Mouse (Mus musculus) layer of hippocampus, postnatal 25 days (tissue): ENCODE results near the gene Cfap61. TPM values are rescaled to one million over a fixed set of nuclear protein-coding genes. Genes with fewer than 3 reads are reported as not detected.
A peak's percentile ranks its signal among the peaks of the same experiment; 100 is the strongest.

ENCODE experiments used
- DNase-seq, 2 experiments: peaks; one replicate each; pipeline ENCODE4 v3.0.0; 2022; ENCODE audit warnings: mixed read lengths in 2 of 2, low spot score in 1 of 2; ENCODE audit errors: extremely low spot score in 1 of 2
- total RNA-seq, 2 experiments: library from RNA; stranded (reverse); gene quantifications; 2 replicates each; pipeline ENCODE4 v1.2.3; 2021

The Cfap61 gene
- total RNA-seq, 2 experiments from 2014 or later = 2.5 to 4.9 TPM

DNA sequence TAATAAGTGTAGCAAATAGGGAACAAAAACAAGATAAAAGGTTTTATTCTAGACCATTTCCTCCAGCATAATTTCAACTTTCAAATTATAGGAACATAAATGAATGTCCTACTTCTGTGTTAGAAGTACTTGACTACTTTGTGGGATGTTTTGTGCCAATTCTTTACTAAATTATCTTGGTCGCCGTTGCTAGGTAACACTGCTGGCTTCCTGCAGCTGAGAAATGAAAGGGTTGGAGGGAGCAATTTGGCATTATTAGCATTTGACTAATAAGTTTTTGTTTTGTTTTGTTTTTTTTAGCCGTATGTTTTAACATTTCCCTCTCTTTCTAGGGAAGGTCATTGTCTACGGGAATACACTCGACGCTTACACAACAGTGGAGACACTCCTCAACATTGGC is 194.0 kb downstream of the Cfap61 start:
- DNase-seq = no peak

DNA sequence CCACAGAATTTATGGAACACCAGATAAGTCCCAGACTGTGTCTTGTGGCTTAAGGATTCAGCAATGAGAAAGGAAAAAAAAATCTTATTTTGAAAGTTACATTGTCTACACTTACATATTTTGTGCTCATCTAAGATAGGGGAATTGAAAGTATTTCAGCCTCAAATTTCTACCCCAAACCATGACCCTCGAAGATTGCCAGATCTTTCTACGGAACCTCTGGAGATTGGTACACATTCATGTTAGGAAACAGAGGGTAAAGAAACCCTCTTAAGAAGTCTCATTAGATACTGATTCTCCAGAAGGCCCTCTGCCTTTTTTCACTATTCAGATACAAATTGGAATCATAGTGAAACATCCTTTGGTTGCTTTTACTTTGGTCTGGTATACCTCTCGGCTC is 195.9 kb downstream of the Cfap61 start:
- no peak for DNase-seq

DNA sequence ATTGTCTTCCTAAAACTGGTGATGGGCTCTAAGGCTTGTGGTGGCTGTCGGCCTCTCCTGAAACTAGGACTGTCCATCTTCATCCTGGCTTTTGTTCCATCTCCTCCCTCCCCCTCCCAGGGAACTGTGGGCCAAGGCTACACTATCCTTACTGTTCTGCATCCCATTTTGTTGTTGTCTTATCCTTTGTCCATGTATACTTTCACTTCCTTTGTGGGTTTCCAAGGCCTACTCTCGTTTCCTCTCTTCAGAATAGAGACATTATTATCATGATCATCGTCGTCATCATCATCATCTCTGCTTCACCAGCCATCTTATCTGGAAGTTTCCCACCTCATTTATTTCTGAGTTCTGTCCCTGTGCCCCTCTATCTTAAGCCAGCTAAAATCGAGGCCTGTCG is 199.7 kb downstream of the Cfap61 start:
- DNase-seq = no peak

DNA sequence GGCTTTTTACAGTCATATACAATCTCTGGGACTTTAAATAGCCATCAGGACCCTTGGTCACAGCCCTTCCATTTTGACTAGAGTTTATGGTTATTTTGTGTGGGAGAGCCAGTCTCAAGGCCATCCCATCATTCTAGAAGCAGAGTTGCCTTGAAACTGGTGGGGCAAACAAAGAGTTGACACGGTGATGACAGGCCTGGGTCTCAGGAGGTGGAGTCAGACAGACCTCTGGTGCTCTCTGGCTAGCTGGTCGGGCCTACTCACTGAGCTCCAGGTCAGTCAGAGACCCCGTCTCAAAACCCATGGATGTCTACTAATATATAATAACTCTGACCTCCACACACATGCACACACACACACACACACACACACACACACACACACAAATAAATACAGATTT is 206.1 kb downstream of the Cfap61 start:
- DNase-seq = no peak

DNA sequence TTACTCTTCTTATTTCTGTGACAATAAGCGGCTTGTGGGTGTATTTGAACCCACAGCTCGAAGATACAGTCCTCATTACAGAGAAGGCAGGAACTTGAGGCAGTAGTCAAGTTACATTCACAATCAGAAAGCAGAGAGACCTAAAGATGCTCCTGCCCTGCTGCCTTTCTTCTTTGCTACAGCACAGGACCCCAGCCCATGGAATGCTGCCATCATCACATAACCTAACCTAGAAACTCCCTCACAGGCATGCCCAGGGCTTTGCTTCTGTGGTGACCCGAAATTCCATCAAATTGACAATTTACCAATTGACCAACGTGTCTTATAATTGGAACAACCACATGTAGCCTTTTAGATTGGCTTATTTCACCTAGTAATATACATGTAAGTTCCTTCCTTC is 212.7 kb downstream of the Cfap61 start:
- no peak for DNase-seq

DNA sequence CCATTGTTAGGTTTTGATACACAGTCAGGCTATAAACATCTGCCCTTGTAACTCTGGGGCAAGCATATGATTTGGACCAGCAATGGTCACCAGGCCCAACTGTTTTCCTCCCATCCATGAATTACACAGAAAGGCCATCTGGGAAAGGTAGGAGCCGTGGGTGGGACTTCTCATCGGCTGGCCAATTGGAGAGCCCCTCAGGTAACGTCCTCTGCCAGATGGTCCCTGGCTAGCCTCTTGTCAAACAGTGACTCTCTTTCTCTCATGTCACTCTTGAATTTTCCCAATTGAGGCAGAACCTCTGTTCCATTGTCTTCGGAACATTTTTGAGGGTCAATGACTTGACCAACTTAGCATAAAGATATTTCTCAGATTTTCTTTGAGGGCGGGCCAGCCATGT is 213.2 kb downstream of the Cfap61 start:
- DNase-seq = no peak

DNA sequence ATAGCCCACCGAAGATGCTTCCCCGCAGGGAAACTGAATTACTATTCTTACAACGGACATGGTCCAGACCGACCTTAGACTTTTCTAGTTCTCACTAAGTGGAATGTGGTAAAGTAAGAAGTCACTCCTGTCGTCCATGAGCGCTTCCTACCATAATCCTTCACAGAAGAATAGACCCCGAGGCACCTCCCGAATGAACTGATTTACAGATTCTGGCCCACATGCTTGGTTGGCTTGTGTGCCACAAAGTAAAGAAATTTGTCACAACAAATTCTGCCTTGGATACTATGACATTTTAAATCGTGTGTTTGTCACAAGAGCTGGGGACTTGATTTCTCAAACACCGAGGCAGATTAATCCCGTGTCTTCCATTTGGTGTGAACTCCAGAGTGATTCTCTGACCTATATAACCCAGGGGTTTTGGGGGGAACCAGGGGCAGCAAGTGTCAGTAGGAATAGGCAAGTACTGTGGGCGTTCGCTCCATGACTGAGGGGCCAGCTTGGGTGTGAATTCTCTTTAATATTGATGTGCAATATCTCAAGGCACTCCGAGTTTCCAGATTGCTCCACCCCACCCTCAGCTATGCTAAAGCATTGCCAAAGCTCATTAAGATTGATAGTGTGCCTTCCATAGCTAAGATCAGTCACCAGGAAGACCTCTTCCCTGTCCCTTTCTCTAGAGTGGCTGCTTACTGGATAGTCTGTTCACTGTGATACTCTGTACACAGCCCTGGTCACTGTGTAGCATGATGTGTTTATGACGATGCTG is 214.8 kb downstream of the Cfap61 start:
- DNase-seq = no peak

DNA sequence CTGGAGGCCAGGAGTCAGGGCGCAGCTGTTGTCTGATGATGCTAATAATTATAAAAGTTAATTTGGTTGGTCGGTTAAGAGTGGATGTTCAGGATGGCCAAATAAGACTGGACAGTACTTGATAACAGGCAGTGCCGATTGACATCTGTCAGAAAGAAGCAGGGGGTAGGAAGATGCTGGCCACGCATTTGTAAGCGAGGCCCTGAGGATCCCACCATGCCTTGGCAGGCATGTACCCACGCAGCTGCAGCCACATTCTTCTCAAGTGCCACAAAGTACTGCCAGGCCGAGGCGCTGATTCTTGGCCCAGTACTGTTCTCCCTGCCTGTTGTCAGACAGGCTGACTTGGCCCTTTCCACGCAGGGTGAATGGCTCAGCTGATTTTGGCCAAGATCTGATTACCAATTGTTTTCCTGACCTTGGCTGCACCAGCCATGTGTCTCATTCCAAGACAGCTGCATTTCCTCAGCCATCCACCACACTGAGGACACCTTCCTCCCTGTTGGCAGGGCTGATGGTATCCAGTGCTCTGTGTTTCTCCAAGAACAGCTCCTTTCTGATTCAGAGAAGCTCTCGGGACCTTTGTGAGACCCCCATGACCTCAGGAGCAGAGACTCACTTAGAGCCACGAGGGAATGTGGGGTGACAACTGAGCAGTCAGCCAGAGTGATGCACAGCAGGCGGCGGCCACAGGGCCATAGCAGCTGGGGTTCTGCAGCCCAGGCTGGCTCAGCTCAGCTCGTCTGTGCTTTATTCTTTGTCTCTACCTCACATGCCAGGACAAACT is 233.6 kb downstream of the Cfap61 start:
- no peak for DNase-seq

DNA sequence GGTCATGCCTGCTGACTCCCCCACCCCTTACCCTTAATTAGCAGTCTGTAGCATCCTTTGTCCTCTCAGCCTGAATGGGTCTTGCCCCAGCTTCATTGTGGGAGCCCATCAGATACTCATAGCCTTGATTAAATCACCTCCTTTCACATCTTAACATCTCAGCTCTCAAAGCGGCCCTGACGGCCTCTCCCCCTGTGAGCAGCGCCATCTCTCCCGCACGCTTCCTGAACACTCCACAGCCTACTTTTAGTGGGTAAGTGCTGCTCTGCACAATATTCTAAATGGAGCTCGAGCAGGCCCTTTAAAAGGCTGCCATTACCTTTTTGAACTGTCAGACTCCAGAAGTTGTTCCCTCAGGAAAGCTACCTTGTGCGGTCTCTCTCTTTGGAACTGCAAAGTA is 234.9 kb downstream of the Cfap61 start:
- DNase-seq = no peak

DNA sequence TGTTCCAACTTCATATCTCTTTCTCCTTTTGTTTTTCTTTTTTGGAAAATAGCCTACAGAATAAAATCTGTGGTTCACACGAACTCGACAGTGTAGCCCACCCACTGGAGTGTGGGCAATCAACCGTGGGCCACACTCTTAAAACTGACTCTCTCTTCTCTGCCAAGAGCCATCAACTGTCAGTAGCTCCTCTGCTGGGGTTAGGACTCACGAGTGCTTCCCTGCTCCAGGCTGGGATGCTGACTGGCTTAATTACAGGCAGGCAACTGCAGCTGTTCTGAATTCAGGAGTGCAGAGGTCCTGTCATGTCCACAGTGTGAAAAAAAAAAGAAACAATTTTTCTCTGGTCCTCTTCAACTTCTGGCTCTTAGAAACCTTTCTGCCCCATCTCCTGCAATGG is 237.5 kb downstream of the Cfap61 start:
- no peak for DNase-seq

DNA sequence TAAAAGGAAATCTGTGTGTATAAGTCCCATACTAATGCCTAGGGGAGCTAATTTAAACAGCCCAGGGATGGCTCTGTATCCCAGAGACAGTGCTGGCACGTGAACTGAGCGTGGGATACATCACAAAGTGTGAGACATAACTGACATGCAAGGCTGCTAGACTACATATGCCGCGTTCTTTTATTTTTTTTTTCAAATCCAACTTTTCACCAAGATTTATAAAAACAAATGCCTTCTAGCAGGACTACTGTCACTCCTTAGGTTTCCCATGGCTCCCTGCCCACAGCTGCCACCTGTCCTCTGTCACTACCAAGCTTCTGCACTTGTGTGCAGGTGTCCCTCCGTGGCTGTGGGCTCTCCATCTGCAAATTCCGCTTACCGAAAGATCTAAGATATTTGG is 239.6 kb downstream of the Cfap61 start:
- DNase-seq = peak in 1 of 2 experiments; percentile 12

DNA sequence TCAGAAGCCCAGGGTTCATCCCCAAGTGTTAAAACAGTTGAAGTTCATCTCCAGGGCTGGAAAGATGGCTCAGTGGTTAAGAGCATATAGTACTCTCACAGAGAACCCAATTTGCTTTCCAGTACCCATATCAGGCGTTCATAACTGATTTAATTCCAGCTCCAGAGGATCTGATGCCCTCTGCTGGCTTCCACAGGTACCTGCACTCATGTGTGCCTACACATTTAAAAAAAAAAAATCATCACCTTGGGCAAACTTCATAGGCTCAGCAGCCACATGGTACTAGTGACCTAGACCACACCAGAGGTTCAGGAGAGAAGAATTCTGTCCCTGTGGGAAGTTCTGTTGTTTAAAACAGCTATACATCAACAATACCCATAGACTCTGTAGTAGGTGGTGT is 244.1 kb downstream of the Cfap61 start:
- DNase-seq = no peak

DNA sequence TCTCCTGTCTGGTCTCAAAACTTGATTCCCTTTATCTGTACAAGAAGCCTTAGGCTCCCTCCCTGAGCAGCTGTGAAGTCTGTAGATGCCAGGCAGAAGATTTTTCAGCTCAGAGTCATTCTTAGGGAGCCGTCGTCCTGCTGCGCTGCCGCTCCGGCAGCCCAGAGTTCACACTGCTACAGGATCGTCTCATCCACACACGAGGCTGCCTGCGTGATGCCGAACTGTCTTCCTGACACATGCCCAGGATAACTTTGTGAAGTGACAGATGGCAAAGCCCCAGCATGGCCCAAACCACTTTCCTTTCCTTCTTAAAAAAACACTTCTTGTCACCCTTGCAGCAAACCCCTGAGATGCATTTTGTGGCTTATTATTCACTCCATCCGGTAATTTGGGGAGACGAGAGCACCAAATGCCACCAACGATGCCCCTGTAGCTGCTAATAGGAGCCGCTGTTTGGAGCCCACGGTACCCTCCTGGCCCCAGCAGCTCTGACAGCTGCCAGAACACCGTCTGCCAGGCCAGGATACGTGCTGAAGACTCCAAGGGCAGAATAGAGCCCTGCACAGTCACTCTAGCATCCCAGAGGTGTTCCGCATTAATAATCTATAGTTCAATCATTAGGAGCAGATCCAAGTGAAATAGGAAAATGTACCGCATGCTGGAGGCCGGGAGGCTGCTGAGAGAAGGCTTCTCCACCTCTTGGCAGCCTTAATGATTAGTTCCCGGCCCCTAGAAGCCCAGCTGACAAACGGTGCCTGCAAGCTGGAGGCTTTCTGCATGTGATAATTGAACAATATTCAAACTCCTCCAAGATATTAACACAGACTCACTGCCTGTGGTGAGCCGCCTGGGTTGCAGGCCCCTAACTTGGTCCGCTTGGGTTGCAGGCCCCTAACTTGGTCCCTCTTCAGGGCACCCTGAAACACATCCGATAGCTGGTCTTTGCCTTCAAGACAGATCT is 249.5 kb downstream of the Cfap61 start:
- DNase-seq = no peak

DNA sequence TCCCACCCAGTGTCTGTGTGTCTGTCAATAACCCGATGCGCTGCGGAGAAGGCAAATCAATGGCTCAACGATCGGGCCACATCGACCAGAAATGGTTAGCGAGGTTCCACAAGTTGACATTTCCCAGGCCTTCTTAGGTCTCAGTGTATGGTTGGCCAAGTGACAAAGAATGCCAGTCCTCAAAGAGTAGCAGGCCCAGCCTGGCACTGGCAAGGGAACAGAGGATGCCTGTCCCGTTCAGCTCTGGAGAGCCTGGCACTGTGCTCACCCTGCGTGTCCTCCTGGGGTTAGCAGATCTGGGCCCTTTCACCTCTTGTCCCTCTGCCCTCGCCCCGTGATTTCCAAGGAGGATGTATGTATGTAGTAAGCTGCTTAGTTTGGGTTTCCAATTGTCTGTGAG is 261.5 kb downstream of the Cfap61 start:
- no peak for DNase-seq

DNA sequence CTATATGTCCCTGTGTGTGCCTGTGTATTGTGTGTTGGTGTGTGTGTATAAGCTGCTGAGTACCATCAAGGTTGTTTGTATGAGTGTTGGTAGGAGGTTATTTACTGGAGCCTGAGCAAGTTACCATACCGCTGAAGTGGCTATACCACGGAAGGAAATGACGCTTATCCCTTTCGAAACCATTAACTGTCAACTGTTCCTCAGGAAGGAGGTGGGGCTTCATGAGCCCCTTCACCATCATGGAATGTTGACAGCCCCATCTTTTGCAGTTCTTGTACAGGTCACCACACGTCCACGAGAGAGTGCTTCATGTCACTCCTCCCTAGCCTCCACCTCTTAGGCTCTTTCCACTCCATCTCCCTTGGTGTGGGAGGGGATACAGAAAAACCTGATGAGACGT is 263.4 kb downstream of the Cfap61 start:
- DNase-seq = no peak

DNA sequence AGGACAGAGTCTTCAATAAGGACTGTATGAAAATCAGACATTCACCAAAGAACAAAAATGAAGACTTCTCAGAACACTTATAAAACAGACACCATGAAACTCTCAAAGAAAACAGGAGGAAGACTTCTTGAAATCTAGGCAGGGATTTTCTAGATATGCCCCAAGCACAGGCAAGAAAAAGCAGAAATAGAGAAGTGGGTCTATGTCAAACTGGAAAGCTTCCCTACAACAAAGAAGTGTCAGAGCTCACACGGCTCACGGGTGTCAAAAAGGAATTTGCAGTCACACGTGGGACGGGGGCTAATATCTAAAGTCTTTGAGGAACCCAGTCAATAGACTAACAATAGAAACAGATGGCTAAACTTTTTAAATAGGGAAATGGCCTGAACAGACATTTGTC is 276.4 kb downstream of the Cfap61 start:
- no peak for DNase-seq

DNA sequence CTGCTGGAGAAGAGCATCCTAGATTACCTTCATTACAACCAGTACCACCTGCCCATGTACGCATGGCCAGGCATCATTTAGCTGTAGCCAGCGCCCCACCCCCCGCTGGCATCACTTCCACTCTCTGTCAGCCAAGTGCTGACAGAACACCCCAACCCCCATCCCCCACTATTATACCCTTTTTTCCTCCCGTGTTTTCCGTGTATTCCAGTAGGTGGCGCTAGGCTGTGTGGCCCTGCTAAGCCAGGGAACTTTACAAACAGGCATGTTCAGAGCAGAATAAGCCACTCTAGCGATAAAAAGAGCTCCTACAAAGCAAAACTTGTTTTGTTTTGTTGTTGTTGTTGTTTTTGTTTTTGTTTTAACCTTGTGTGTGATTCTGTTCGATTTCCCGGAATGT is 280.1 kb downstream of the Cfap61 start:
- peak; percentile 15 to 38 for DNase-seq

DNA sequence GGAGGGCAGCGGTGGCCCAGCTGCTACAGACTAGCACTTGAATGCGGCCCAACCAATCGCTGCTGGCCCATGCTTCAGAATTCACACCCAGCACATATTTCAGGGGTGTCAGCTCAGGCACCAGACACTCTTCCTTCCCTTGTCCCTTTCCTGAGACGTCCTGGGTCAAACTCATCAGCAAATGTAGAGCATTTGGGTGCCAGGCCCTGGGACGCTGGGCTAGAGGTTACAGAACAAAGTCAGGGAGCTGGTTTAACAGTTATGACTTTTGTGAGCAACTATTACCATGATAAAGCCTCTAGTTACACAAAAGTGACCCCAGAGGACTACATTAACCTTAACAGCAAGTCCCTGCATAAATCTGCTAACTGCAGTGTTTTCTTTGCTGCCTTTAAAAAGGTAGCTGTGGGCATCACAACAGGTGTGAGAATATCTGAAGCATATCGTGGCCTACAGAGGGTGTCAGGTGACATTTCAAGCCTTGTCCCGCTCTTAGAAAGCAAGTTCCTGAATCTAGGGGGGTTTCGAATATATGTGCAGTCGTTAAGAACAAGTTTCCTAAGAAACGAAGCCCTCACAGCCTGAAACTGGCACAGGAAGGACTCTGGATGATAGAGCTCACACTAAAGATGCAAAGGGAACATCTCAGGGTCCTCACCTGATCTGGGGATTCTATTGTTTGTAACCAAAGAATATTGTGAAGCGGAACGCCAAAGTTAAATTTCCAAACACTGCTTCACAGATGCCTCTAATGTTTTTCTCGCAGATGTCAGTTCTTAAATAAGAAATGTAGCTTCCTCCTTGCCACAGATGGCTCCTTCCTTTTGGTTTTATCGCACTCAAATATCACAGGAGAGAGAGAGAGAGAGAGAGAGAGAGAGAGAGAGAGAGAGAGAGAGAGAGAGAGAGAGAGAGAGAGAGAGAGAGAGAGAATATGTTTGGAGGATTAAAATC is 281.8 kb downstream of the Cfap61 start:
- DNase-seq = no peak

DNA sequence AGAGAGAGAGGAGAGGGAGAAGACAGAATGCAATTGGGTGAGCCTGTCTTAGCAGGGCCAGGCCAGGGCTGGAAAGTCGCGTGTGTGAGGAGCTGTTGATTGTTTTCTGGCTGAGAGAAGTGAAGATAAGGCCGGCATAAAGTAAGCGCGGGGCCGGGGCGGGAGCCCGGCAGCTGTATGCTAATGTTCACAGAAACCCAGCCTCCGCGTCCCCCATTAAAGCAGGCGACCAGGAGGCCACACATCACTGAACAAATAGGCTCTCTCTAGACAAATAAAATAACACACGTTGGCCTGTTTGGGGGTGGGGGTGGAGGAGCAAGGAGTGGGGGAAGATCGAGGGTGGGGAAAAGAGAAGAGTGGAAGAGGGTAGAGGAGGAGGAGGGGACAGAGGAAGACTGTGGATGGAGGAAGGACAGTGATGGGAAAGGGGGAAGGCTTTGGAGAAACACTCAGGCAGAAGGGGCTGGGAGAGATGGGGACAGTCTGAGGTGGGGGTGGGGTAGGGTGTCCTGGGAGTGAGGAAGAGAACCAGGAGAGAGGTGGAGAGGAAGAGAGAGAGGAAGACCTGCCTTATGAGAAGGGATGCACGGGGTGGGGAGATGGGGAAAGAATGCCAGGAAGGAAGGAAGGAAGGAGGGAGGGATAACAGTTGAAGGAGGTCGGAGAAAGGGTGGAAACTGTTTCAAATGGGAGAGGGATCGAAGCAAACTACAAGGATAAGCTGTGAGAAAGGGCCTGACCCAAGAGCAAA is 282.8 kb downstream of the Cfap61 start:
- DNase-seq = no peak
